1 mouse cellular context compared by ENCODE assay signal in the genomic region with DNA sequence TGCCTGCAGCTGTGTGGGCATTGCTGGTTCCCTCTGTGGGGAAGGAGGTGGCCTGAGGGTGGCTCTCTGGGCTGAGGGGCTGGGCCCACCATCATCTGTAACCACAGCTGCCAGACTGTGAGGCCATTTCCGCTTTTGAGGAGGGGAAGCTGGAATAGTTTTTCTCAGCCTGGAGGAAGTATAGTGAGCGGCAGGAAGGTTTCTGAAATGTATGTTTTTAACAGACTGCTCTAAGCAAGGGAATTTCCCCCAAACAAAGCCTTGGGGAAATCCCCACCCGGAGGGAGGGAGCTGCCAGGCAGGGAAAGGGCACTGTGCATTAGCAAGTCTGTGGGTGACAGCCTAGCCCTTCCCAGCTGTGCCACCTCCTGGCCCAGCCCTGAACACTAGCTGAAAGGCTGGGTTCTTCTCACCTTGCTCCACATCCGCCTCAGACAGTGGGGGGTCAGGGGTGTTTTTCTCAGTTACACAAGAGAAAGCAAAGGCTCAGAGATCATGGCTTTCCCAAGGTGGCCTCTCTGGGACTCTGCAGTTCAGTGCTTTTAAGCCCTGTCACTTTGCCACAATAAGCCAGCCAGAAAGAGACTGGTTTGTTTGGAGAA.
TF ChIP-seq lines count a peak whose summit lies in the region.

No protein-coding gene starts in this region.

TF ChIP-seq in CH12.LX, 34 proteins besides CTCF, POLR2A, EP300 and RAD21 (continued from another document):
- TF ChIP-seq MAFK (IDR thresholded peaks at IDR 0.05; ENCODE audit: insufficient replicate concordance, low read length) (peak; percentile 70; the same call in 1 of the 2 replicates), ELF1 (IDR thresholded peaks at IDR 0.05; ENCODE audit: low read depth, low read length) (peak; percentile 77), KAT2A (IDR thresholded peaks at IDR 0.05; ENCODE audit: insufficient replicate concordance, low read length) (no peak), SIN3A (IDR thresholded peaks at IDR 0.05; ENCODE audit: low read length) (peak; percentile 62; the same call in 1 of the 2 replicates)
TF ChIP-seq in CH12.LX: peak in this region for 17.
